Mouse (Mus musculus) gastrocnemius, adult 2 months (tissue): ENCODE results near the gene Rasl11b. TPM values are rescaled to one million over a fixed set of nuclear protein-coding genes. Genes with fewer than 3 reads are reported as not detected.
A peak's percentile ranks its signal among the peaks of the same experiment; 100 is the strongest.

ENCODE experiments used
- DNase-seq: peaks from one replicate; pipeline ENCODE4 v3.0.0; 2022
- H3K27ac ChIP-seq: fragments of 200-600 bp; 2 replicates; pipeline ENCODE4 v1.8.1; 2022; ENCODE audit warnings: mild to moderate bottlenecking
- H3K4me3 ChIP-seq: fragments of 200-600 bp; 2 replicates; pipeline ENCODE4 v1.8.1; 2022; ENCODE audit warnings: mild to moderate bottlenecking, moderate library complexity
- CTCF ChIP-seq: fragments of 200-600 bp; IDR thresholded peaks from 2 replicates; pipeline ENCODE4 v1.8.1; 2022; ENCODE audit warnings: antibody characterized with exemption, mild to moderate bottlenecking, moderate library complexity
- intact Hi-C: fragments of 180-260 bp; cut with DNase I; formaldehyde crosslinking; loops from one replicate; pipeline ENCODE4 v1.15.1; 2025
- total RNA-seq, 2 experiments: library from RNA; stranded (reverse); gene quantifications; 2 replicates each; pipeline ENCODE4 v1.2.3; 2021

The Rasl11b gene
- total RNA-seq, 2 experiments from 2014 or later, result 2.0 to 5.4 TPM

- TF ChIP-seq CTCF, result no peak
- intact Hi-C loops, result loop anchor here (5.0 kb wide), 1 partner anchor 46 kb away; no protein-coding TSS in a partner anchor
- DNase-seq, result no peak
- H3K27ac ChIP-seq, result no peak overlapping the region
- no peak overlapping the region for H3K4me3 ChIP-seq
Measured at GRCm38 (mm10) chr5:74193008-74193407, 2.1 kb upstream of the Rasl11b start.

GRCm38 (mm10) chr5:74193626-74194025, 1.5 kb upstream of the Rasl11b start:
- H3K27ac ChIP-seq, result no peak overlapping the region
- no peak for TF ChIP-seq CTCF
- intact Hi-C loops, result loop anchor here (5.0 kb wide), 1 partner anchor 46 kb away; no protein-coding TSS in a partner anchor
- DNase-seq, result no peak
- no peak overlapping the region for H3K4me3 ChIP-seq

- H3K27ac ChIP-seq, result peak overlapping the region; percentile 82
- intact Hi-C loops, result loop anchor here (5.0 kb wide), 1 partner anchor 47 kb away; no protein-coding TSS in a partner anchor
- no peak for DNase-seq
- no peak for TF ChIP-seq CTCF
- peak overlapping the region; percentile 93 for H3K4me3 ChIP-seq
Measured at GRCm38 (mm10) chr5:74194027-74194840, 852 bp upstream of the Rasl11b start.

- intact Hi-C loops, result loop anchor here (5.0 kb wide), 3 partner anchors 82 to 128 kb away; partner anchors contain the start of gene Usp46
- H3K4me3 ChIP-seq, result peak overlapping the region; percentile 93
- no peak for DNase-seq
- no peak for TF ChIP-seq CTCF
- peak overlapping the region; percentile 82 for H3K27ac ChIP-seq
Measured at GRCm38 (mm10) chr5:74195614-74196306, 674 bp downstream of the Rasl11b start.

DNA sequence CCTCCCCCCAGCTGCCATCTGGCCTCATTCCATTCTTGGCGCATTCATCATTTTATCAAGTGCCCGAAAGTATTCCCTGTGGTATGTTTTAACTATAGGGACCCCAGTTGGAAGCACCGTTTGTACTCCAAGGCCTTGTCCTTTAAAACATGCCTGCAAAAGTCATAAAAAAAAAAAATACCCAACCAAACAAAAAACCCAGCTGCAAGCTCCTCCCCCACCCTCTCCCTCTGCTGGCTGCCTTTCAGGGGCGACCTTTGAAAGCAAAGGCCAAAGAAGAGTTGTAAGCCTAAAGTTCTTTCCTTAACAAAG, 1.2 kb downstream of the Rasl11b start:
- DNase-seq, result no peak
- Histone ChIP-seq H3K4me3 (peak overlapping the region; percentile 93), H3K27ac (peak overlapping the region; percentile 82)
- peak; percentile 39 for TF ChIP-seq CTCF
- intact Hi-C loops, result loop anchor here (5.0 kb wide), 3 partner anchors 81 to 129 kb away; partner anchors contain the start of gene Usp46

GRCm38 (mm10) chr5:74197541-74198330, 2.6 kb downstream of the Rasl11b start:
- peak overlapping the region; percentile 93 for H3K4me3 ChIP-seq
- intact Hi-C loops, result loop anchor here (5.0 kb wide), 3 partner anchors 80 to 130 kb away; partner anchors contain the start of gene Usp46
- no peak for TF ChIP-seq CTCF
- DNase-seq, result no peak
- peak overlapping the region; percentile 82 for H3K27ac ChIP-seq

- no peak for TF ChIP-seq CTCF
- DNase-seq, result no peak
- intact Hi-C loops, result loop anchor here (5.0 kb wide), 3 partner anchors 79 to 131 kb away; partner anchors contain the start of gene Usp46
- Histone ChIP-seq H3K27ac (no peak overlapping the region), H3K4me3 (peak overlapping the region; percentile 93)
Measured at GRCm38 (mm10) chr5:74198446-74198845, 3.4 kb downstream of the Rasl11b start.

DNA sequence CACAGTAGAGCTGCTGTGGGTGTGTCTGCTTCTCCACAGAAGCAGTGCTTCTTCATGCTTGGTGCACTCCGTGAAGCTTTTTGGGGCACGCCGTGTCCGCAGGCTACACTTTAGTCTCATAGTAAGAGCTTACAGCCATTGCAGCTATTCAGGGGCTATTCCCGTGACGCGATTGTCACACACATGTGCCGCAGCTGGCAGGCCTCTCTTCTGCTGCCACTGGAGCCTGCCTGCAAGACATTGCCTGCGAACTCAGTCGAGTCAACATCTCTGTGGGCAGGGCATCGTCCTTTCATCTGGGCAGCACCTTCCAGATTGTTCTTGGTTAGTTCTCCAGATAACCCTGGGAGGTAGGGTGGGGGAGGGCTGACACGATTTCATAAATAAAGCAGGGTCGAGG, 4.7 kb downstream of the Rasl11b start:
- no peak for TF ChIP-seq CTCF
- intact Hi-C loops, result loop anchor here (5.0 kb wide), 4 partner anchors 48 to 132 kb away; partner anchors contain the start of gene Usp46

GRCm38 (mm10) chr5:74200481-74200880, 5.4 kb downstream of the Rasl11b start:
- intact Hi-C loops, result loop anchor here (5.0 kb wide), 1 partner anchor 47 kb away; no protein-coding TSS in a partner anchor
- Histone ChIP-seq H3K27ac (peak overlapping the region; percentile 24; the same call in 1 of the 2 replicates), H3K4me3 (no peak overlapping the region)
- TF ChIP-seq CTCF, result no peak
- no peak for DNase-seq

More for the DNA sequence above, 4.7 kb downstream of the Rasl11b start:
- no peak for DNase-seq
- Histone ChIP-seq H3K27ac (no peak overlapping the region), H3K4me3 (no peak overlapping the region)

DNA sequence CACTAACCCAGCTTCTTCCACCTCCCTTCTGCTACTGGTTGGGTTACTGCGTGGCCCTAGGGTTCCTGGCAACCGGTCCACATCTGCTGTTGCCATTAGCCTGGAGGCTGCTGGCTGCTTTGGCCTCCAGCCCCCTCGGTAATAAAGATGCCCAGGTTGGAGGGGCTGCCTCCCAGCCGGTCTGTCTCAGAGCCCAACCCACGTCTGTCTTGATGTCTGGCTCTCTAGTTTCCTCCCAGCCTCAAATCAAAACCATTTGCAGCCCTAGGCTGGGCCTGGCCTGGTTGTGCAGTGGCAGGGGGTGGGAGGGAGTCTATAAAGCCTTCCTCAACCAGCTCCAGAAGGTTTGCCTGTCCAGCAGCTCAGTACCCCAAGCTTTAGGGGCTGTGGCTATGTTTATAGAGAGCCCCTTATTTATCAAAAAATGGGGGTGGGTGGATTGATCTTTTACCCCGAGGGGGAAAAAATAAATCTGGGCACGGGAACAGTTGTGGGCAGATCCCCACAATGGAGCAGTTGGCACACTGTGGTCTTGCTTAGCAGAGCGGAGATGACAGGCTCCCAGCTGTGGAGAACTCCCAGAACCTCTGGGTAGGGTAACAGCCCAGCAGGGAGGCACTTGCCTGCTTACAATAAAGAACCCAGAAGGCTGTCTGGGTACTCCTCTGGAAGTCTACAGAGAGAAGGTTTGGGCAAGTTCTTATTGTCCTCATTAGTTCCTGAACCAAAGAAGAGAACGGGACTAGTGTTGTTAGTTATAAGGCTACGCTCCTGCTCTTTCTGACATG, 6.7 kb downstream of the Rasl11b start:
- DNase-seq, result peak; percentile 46
- no peak overlapping the region for H3K4me3 ChIP-seq
- TF ChIP-seq CTCF, result no peak
- peak overlapping the region; percentile 56 for H3K27ac ChIP-seq
- intact Hi-C loops, result loop anchor here (5.0 kb wide), 1 partner anchor 46 kb away; no protein-coding TSS in a partner anchor

GRCm38 (mm10) chr5:74202515-74202914, 7.4 kb downstream of the Rasl11b start:
- Histone ChIP-seq H3K27ac (0 out of 2 replicates have a peak overlapping the region, but pooled peaks have one; percentile 20), H3K4me3 (no peak overlapping the region)
- no peak for TF ChIP-seq CTCF
- DNase-seq, result no peak
- intact Hi-C loops, result loop anchor here (5.0 kb wide), 1 partner anchor 45 kb away; no protein-coding TSS in a partner anchor
